Mouse (Mus musculus) lung, postnatal 0 days (tissue): Measurements from ENCODE around the gene Kctd8. TPM values are rescaled to one million over a fixed set of nuclear protein-coding genes. Genes with fewer than 3 reads are reported as not detected.

ENCODE experiments used
- ATAC-seq: fragments of 200-750 bp; cut with Nextera tagmentation; 2 replicates; pipeline ENCODE4 v1.8.0; 2017; ENCODE audit warnings: moderate library complexity
- DNase-seq: peaks from one replicate; pipeline ENCODE4 v3.0.0-alpha.2; 2016; ENCODE audit warnings: low spot score
- H3K27ac ChIP-seq: fragments of 300-500 bp; sonication (generic); 2 replicates; pipeline ENCODE4 v1.5.1; 2014; ENCODE audit warnings: antibody characterized with exemption, mild to moderate bottlenecking, low read length, mixed read lengths
- H3K27me3 ChIP-seq: fragments of 300-500 bp; sonication (generic); replicated peaks from 2 replicates; pipeline ENCODE4 v1.6.1; 2014; ENCODE audit warnings: low read length, mixed read lengths; ENCODE audit not compliant: insufficient read depth
- H3K36me3 ChIP-seq: fragments of 300-500 bp; sonication (generic); 2 replicates; pipeline ENCODE4 v1.6.1; 2014; ENCODE audit warnings: low read length, mixed read lengths; ENCODE audit not compliant: insufficient read depth
- H3K4me1 ChIP-seq: fragments of 300-500 bp; sonication (generic); 2 replicates; pipeline ENCODE4 v1.6.1; 2014; ENCODE audit warnings: antibody characterized with exemption, low read depth, low read length, mixed read lengths; ENCODE audit not compliant: insufficient read depth
- H3K4me2 ChIP-seq: fragments of 300-500 bp; sonication (generic); replicated peaks from 2 replicates; pipeline ENCODE4 v1.6.1; 2014; ENCODE audit warnings: low read depth, mild to moderate bottlenecking, low read length, moderate library complexity, mixed read lengths
- H3K4me3 ChIP-seq: fragments of 300-500 bp; sonication (generic); 2 replicates; pipeline ENCODE4 v1.5.1; 2014; ENCODE audit warnings: low read depth, low read length
- H3K9ac ChIP-seq: fragments of 300-500 bp; sonication (generic); replicated peaks from 2 replicates; pipeline ENCODE4 v1.6.1; 2014; ENCODE audit warnings: low read depth, mild to moderate bottlenecking
- H3K9me3 ChIP-seq: fragments of 300-500 bp; sonication (generic); 2 replicates; pipeline ENCODE4 v1.6.1; 2016; ENCODE audit warnings: low read length, mixed read lengths
- CTCF ChIP-seq: IDR thresholded peaks from 2 replicates; pipeline ENCODE4 v1.5.1; 2016; ENCODE audit warnings: antibody characterized with exemption, mild to moderate bottlenecking
- EP300 ChIP-seq: IDR thresholded peaks from 2 replicates; pipeline ENCODE4 v1.6.1; 2016; ENCODE audit warnings: antibody characterized with exemption, mild to moderate bottlenecking, control low read depth
- WGBS: fragments of 180-500 bp; shearing (Covaris S2); extraction: QIAGEN DNeasy Blood & Tissue Kit; methylation state at CpG from one replicate; pipeline ENCODE4 v1.1.7; 2014; 5-methylcytosine and 5-hydroxymethylcytosine counted together
- polyA plus RNA-seq: library from polyadenylated mRNA; unstranded; fragments of >200 nt; fragmentation: Nextera tagmentation; extraction: Ambion mirVana; gene quantifications from 2 replicates; pipeline ENCODE4 v1.2.1, GENCODE M21; 2015

Gene Kctd8
- polyA plus RNA-seq, 1 experiment from 2014 or later: 2.9 TPM

DNA sequence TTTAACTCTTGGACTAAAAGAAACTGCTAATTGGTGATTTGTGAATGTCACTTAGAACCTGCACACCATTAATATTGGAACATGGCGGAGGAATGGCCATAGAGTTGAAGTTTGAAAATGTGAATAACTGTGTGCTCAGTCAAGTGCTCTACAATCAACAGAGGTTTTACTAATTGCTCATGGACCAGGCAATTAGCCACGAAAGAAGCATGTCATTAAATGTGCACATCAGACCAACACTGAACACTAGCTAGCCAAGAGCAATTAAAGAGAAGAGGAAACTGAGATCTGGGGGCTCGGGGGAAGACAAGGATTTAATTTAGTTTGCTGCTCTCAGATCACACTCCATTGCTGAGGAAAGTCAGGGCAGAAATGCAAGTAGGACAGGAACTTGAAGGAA is 126.3 kb downstream of the Kctd8 start:
- no peaks in the 10 kb centered on the region for H3K36me3 ChIP-seq
- H3K4me3 ChIP-seq: no peak overlapping the region
- no peaks in the 10 kb centered on the region for H3K4me1 ChIP-seq
- DNase-seq: no peak
- ATAC-seq: no peak
- H3K9ac ChIP-seq: no peak overlapping the region
- TF ChIP-seq CTCF (no peak), EP300 (no peak)
- H3K27ac ChIP-seq: no peak overlapping the region
- H3K27me3 ChIP-seq: no peaks in the 10 kb centered on the region
- H3K4me2 ChIP-seq: no peak overlapping the region
- no peaks in the 10 kb centered on the region for H3K9me3 ChIP-seq
- WGBS: 71% methylated on average over 3 of the region's 3 CpGs

DNA sequence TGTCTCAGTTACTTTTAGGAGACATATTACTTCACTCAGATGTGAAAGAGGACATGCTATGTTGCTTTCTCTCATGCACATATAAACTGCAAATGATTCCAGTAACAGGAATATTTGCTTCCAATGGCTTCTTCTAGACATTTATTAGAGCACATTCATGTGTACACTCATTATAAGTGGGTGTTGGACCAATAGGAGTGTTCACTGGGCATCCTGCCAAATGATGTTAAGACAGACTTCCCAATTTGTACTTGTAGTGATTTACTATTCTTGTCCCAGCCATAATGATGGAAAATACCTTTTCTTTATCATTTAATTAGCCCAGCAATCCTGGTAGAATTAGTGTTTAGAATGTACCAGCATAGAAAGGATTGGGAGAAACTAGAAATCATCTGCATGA is 132.1 kb downstream of the Kctd8 start:
- Histone ChIP-seq H3K9me3 (no peaks in the 10 kb centered on the region), H3K27ac (no peak overlapping the region), H3K27me3 (no peaks in the 10 kb centered on the region), H3K4me2 (no peak overlapping the region), H3K4me1 (no peaks in the 10 kb centered on the region), H3K9ac (no peak overlapping the region), H3K36me3 (no peaks in the 10 kb centered on the region), H3K4me3 (no peak overlapping the region)
- ATAC-seq: no peak
- no peak for DNase-seq
- TF ChIP-seq CTCF (no peak), EP300 (no peak)

DNA sequence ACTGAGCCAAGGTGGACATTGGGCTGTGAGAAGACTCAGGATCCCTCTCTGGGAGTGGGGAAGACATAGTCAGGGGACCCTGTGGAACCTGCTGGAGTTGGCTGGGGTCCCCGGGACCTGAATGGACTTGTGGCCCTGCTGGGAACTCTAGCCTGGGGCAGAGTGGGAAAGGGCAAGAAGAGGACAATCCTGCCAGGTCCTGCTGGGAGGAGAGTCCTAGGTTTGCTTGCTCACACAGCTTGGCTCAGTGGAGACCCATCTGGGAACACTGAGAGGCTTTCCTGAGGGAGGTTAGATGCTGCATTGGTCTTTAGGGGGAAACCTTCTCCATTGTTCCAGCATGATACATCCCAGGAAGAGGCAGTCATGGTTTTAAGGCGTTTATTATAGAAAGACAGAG is 133.8 kb downstream of the Kctd8 start:
- TF ChIP-seq CTCF (no peak), EP300 (no peak)
- H3K9me3 ChIP-seq: no peaks in the 10 kb centered on the region
- H3K36me3 ChIP-seq: no peaks in the 10 kb centered on the region
- DNase-seq (no peak), ATAC-seq (no peak)
- H3K27ac ChIP-seq: no peak overlapping the region
- H3K4me1 ChIP-seq: no peaks in the 10 kb centered on the region
- H3K27me3 ChIP-seq: no peaks in the 10 kb centered on the region
- no peak overlapping the region for H3K4me3 ChIP-seq
- 62% methylated on average over 2 of the region's 2 CpGs for WGBS
- no peak overlapping the region for H3K4me2 ChIP-seq
- H3K9ac ChIP-seq: no peak overlapping the region

DNA sequence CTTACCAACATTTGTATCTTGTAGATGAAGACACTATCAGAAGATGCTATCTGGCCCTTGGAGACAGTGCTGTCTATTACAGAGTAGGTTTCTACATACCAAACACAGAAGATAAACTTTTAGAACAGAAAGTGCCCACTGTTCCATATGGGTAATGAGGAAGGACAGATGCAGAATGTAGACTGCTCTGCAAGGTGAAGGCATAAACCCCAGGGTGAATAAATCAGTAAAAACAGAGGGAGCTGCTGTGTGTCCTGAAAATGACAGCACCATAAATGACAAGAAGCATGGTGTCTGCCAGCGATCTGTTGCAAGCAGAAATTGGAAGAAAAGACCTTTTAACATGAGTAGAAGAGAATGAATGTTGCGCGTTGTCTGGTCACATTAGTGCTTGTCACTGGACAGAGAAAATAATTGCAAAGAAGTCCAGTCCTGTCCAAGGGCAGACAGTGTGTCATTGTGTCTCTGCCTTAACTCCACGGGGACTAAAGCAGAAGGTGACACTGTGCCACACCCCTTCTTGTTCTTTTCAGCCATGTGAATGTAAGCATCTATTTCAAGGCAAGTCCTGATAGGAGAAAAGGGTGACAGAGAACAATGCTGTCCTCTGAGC is 181.5 kb downstream of the Kctd8 start:
- no peak for DNase-seq
- WGBS: 75% methylated on average over 4 of the region's 4 CpGs
- ATAC-seq: no peak
- Histone ChIP-seq H3K36me3 (no peaks in the 10 kb centered on the region), H3K4me1 (no peaks in the 10 kb centered on the region), H3K9ac (no peak overlapping the region), H3K4me2 (no peak overlapping the region), H3K4me3 (no peak overlapping the region), H3K27me3 (no peaks in the 10 kb centered on the region), H3K27ac (no peak overlapping the region), H3K9me3 (no peaks in the 10 kb centered on the region)
- TF ChIP-seq EP300: no peak
- no peak for TF ChIP-seq CTCF

DNA sequence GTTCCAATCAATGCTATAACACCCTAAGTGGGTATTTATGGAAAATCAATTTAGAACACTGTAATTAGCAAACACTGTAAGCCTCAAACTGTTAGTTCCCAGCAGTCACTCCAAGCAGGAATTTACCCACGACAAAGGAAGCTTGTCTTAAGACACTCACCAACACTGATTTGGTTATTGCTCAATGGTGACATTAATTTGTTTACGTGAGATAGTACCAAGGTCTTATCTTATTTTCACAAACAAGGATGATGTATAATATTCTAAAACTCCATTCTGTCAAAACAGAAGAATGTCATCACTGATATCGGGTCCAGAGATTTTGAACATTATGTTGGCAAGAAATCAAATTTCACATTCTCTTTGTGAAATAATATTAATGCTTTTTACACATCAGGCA is 185.0 kb downstream of the Kctd8 start:
- no peak overlapping the region for H3K4me3 ChIP-seq
- no peaks in the 10 kb centered on the region for H3K9me3 ChIP-seq
- no peak overlapping the region for H3K4me2 ChIP-seq
- no peaks in the 10 kb centered on the region for H3K27me3 ChIP-seq
- ATAC-seq (no peak), DNase-seq (no peak)
- H3K9ac ChIP-seq: no peak overlapping the region
- no peaks in the 10 kb centered on the region for H3K36me3 ChIP-seq
- H3K27ac ChIP-seq: no peak overlapping the region
- H3K4me1 ChIP-seq: no peaks in the 10 kb centered on the region
- WGBS: 39% methylated on average over 3 of the region's 3 CpGs
- no peak for TF ChIP-seq EP300
- TF ChIP-seq CTCF: no peak

DNA sequence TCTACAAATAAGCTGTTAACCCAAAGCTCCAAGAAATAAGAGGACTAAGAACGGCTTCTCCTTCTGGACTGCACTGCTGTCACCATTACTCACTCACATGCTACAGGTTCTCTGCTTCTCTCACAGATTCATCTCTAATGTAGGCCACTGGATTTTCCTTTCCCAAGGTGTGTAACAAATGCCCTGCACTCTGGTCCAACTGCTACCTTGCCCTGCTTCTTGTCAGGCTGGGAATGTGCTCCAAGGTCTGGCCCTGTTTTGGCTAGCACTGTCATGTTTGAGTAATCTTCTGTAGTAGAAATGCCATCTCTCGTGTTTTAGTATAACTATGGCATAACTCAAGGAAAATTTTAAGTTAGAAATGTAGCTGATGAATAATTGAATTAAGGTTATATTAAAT is 195.7 kb downstream of the Kctd8 start:
- H3K9ac ChIP-seq: no peak overlapping the region
- no peak overlapping the region for H3K4me2 ChIP-seq
- H3K36me3 ChIP-seq: no peaks in the 10 kb centered on the region
- WGBS: 61% methylated on average over 2 of the region's 2 CpGs
- TF ChIP-seq EP300 (no peak), CTCF (no peak)
- H3K4me1 ChIP-seq: no peaks in the 10 kb centered on the region
- no peak overlapping the region for H3K27ac ChIP-seq
- H3K9me3 ChIP-seq: no peaks in the 10 kb centered on the region
- ATAC-seq (no peak), DNase-seq (no peak)
- H3K27me3 ChIP-seq: no peaks in the 10 kb centered on the region
- H3K4me3 ChIP-seq: no peak overlapping the region

DNA sequence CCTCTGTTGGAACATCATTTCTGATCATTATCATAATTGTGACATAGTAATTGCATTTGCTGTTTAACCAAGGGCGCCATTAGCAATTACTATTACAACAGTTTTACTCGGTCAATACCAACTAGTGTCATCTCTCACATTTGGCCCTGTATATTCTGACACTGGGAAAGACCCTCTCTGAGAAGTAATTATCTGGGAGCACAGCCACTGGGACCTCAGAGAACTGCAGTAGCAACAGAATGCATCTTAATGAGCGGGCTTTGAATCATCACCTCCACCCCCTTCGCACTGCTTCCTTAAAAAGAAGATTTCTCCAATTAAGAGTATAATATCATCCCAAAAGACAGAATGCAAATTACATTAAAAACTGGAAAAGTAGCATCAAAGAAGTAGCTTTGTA is 200.4 kb downstream of the Kctd8 start:
- no peak for DNase-seq
- Histone ChIP-seq H3K4me1 (no peaks in the 10 kb centered on the region), H3K27me3 (no peaks in the 10 kb centered on the region), H3K4me2 (no peak overlapping the region), H3K4me3 (no peak overlapping the region), H3K27ac (no peak overlapping the region), H3K9ac (no peak overlapping the region), H3K9me3 (no peaks in the 10 kb centered on the region), H3K36me3 (no peaks in the 10 kb centered on the region)
- WGBS: 88% methylated on average over 4 of the region's 4 CpGs
- ATAC-seq: no peak
- TF ChIP-seq EP300: no peak
